Comparison of ENCODE assay signal across 8 mouse cellular contexts in the genomic region with DNA sequence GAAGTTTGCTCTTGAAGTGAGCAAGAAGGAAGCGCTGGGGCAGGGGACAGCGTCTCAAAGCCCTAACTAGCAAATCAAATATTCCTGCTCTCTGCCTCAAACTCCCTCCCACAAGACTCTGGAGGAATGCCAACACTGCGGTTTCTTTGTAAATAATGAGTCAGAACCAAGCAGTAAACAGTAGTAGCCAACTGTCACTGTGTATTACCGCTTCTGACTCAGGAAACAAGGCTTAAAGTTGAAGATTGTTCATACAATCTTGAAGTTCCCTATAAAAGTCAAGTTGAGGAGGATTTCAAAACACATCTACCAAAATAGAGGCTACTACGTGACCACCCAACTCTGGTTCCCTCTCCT. TPM values are rescaled to one million over a fixed set of nuclear protein-coding genes. Genes with fewer than 3 reads are reported as not detected.
DNase-seq lines count a peak whose midpoint lies in the region; ATAC-seq and TF ChIP-seq lines count a peak whose summit lies in the region.

No protein-coding gene starts in this region.

- 28% methylated on average over 5 of the region's 5 CpGs for WGBS in intestine, embryonic 16.5 days
- 28% methylated on average over 5 of the region's 5 CpGs for WGBS in lung, embryonic 14.5 days
- WGBS in stomach, embryonic 14.5 days = 40% methylated on average over 5 of the region's 5 CpGs
- 84% methylated on average over 5 of the region's 5 CpGs for WGBS in midbrain, embryonic 10.5 days

- peak overlapping the region; percentile 68 for H3K27ac ChIP-seq in intestine, embryonic 16.5 days (ENCODE audit: low read length)
- H3K27ac ChIP-seq in lung, embryonic 14.5 days (ENCODE audit: low read depth) = peak overlapping the region; percentile 72; the same call in 1 of the 2 replicates
- peak overlapping the region; percentile 76 for H3K27ac ChIP-seq in stomach, embryonic 14.5 days (ENCODE audit: low read length)
- no peak overlapping the region for H3K27ac ChIP-seq in midbrain, embryonic 10.5 days (replicated peaks)

- no peaks in the 10 kb centered on the region for H3K36me3 ChIP-seq in intestine, embryonic 16.5 days (ENCODE audit: control insufficient read depth, insufficient read depth, low read length)
- H3K36me3 ChIP-seq in lung, embryonic 14.5 days (ENCODE audit: insufficient read depth) = no peaks in the 10 kb centered on the region
- no peaks in the 10 kb centered on the region for H3K36me3 ChIP-seq in stomach, embryonic 14.5 days (ENCODE audit: control insufficient read depth, insufficient read depth, low read length)
- H3K36me3 ChIP-seq in midbrain, embryonic 10.5 days = no peaks in the 10 kb centered on the region

- ATAC-seq in intestine, embryonic 16.5 days = peak; percentile 72
- ATAC-seq in lung, embryonic 14.5 days (ENCODE audit: insufficient read depth) = peak; percentile 75
- peak; percentile 34; the same call in 1 of the 2 replicates for ATAC-seq in stomach, embryonic 14.5 days (ENCODE audit: insufficient number of reproducible peaks, insufficient read depth, low FRiP score, low read depth)

- 0 out of 2 replicates have a peak overlapping the region, but pooled peaks have one; percentile 10 for H3K4me2 ChIP-seq in intestine, embryonic 16.5 days (ENCODE audit: low read depth, low read length)
- H3K4me2 ChIP-seq in lung, embryonic 14.5 days = peak overlapping the region; percentile 14
- H3K4me2 ChIP-seq in stomach, embryonic 14.5 days (replicated peaks; ENCODE audit: low read depth, low read length) = no peak overlapping the region; the same call in 1 of the 2 replicates

- peaks cover 3% of the 10 kb centered on the region; the same call in 1 of the 2 replicates for H3K4me1 ChIP-seq in intestine, embryonic 16.5 days (ENCODE audit: control insufficient read depth, insufficient read depth, low read length)
- peaks cover 7% of the 10 kb centered on the region for H3K4me1 ChIP-seq in lung, embryonic 14.5 days (ENCODE audit: insufficient read depth)
- H3K4me1 ChIP-seq in stomach, embryonic 14.5 days (ENCODE audit: control insufficient read depth, insufficient read depth, low read length) = 0 out of 2 replicates have a peak, but pooled peaks cover 6% of the 10 kb centered on the region
- H3K4me1 ChIP-seq in midbrain, embryonic 10.5 days = peaks cover 14% of the 10 kb centered on the region

- H3K9me3 ChIP-seq in intestine, embryonic 16.5 days (ENCODE audit: control insufficient read depth, low read length) = no peaks in the 10 kb centered on the region
- H3K9me3 ChIP-seq in lung, embryonic 14.5 days (ENCODE audit: low read depth, low read length) = no peaks in the 10 kb centered on the region
- H3K9me3 ChIP-seq in stomach, embryonic 14.5 days (ENCODE audit: control insufficient read depth, low read depth, low read length) = no peaks in the 10 kb centered on the region
- no peaks in the 10 kb centered on the region for H3K9me3 ChIP-seq in midbrain, embryonic 10.5 days (replicated peaks)

- no peaks in the 10 kb centered on the region for H3K27me3 ChIP-seq in intestine, embryonic 16.5 days (replicated peaks; ENCODE audit: control insufficient read depth, insufficient read depth, low read length)
- no peaks in the 10 kb centered on the region for H3K27me3 ChIP-seq in lung, embryonic 14.5 days (ENCODE audit: insufficient read depth, low read length)
- no peaks in the 10 kb centered on the region for H3K27me3 ChIP-seq in stomach, embryonic 14.5 days (ENCODE audit: control insufficient read depth, insufficient read depth, low read length)
- H3K27me3 ChIP-seq in midbrain, embryonic 10.5 days (ENCODE audit: low read depth, poor library complexity, severe bottlenecking) = no peaks in the 10 kb centered on the region

- peak; percentile 39 for DNase-seq in gastrocnemius, postnatal 10 days
- no peak for DNase-seq in gastrocnemius, postnatal 25 days
- DNase-seq in urinary bladder, adult 18-20 months (ENCODE audit: low spot score in 2 of 2) = peak; percentile 51 to 79
- no peak for DNase-seq in urinary bladder, postnatal 10 days (ENCODE audit: low spot score)
- peak; percentile 91 for DNase-seq in lung, embryonic 14.5 days
- no peak for DNase-seq in midbrain, embryonic 10.5 days (ENCODE audit: low spot score)

- TF ChIP-seq CTCF in lung, embryonic 14.5 days (IDR thresholded peaks at IDR 0.05; ENCODE audit: low read depth) = no peak

- no peak overlapping the region for H3K9ac ChIP-seq in intestine, embryonic 16.5 days (ENCODE audit: low read depth, low read length)
- no peak overlapping the region for H3K9ac ChIP-seq in lung, embryonic 14.5 days
- H3K9ac ChIP-seq in stomach, embryonic 14.5 days (replicated peaks; ENCODE audit: low read depth, low read length) = no peak overlapping the region

- H3K4me3 ChIP-seq in intestine, embryonic 16.5 days (ENCODE audit: low read length) = no peak overlapping the region
- H3K4me3 ChIP-seq in lung, embryonic 14.5 days (ENCODE audit: low read depth, low read length) = no peak overlapping the region
- no peak overlapping the region for H3K4me3 ChIP-seq in stomach, embryonic 14.5 days (ENCODE audit: low read depth, low read length)
- H3K4me3 ChIP-seq in midbrain, embryonic 10.5 days = no peak overlapping the region

RNA-seq across cellular contexts. Expression of gene Fkbp1a, which starts 5.7 kb away (rescaled TPM):
- total RNA-seq in gastrocnemius, postnatal 10 days (2021) = 100 to 1,000 TPM; 238 to 248 TPM
- total RNA-seq in gastrocnemius, postnatal 25 days (2021) = 100 to 1,000 TPM; 164 to 182 TPM
- polyA plus RNA-seq in intestine, embryonic 16.5 days (2015; fragmentation: Nextera tagmentation; extraction: Ambion mirVana) = 537 and 561 TPM in 2 replicates
- 861 and 873 TPM in 2 replicates for polyA plus RNA-seq in lung, embryonic 14.5 days (2014; fragmentation: Nextera tagmentation; extraction: Ambion mirVana)
- polyA plus RNA-seq in stomach, embryonic 14.5 days (2014; fragmentation: Nextera tagmentation; extraction: Ambion mirVana) = 706 and 714 TPM in 2 replicates
- 581 and 591 TPM in 2 replicates for polyA plus RNA-seq in midbrain, embryonic 10.5 days (2016; fragmentation: Nextera tagmentation; extraction: Ambion mirVana)

RNA-seq across cellular contexts. Expression of gene Sdcbp2, which starts 35.8 kb away (rescaled TPM):
- 1 to 10 TPM in 1 of 2 experiments, under 1 TPM in 1; 0.66 to 1.5 TPM for total RNA-seq in gastrocnemius, postnatal 10 days (2021)
- under 1 TPM; 0.56 to 0.77 TPM for total RNA-seq in gastrocnemius, postnatal 25 days (2021)
- polyA plus RNA-seq in intestine, embryonic 16.5 days (2015; fragmentation: Nextera tagmentation; extraction: Ambion mirVana) = 23.2 and 24.3 TPM in 2 replicates
- 0.86 and 0.88 TPM in 2 replicates for polyA plus RNA-seq in lung, embryonic 14.5 days (2014; fragmentation: Nextera tagmentation; extraction: Ambion mirVana)
- 13.3 and 14.1 TPM in 2 replicates for polyA plus RNA-seq in stomach, embryonic 14.5 days (2014; fragmentation: Nextera tagmentation; extraction: Ambion mirVana)
- polyA plus RNA-seq in midbrain, embryonic 10.5 days (2016; fragmentation: Nextera tagmentation; extraction: Ambion mirVana) = 0.84 and 0.93 TPM in 2 replicates

RNA-seq across cellular contexts. Expression of gene Nsfl1c, which starts 42.6 kb away (rescaled TPM):
- total RNA-seq in gastrocnemius, postnatal 10 days (2021) = 100 to 1,000 TPM; 103 to 119 TPM
- total RNA-seq in gastrocnemius, postnatal 25 days (2021) = 10 to 100 TPM; 63.1 to 74.3 TPM
- 163 and 176 TPM in 2 replicates for polyA plus RNA-seq in intestine, embryonic 16.5 days (2015; fragmentation: Nextera tagmentation; extraction: Ambion mirVana)
- polyA plus RNA-seq in lung, embryonic 14.5 days (2014; fragmentation: Nextera tagmentation; extraction: Ambion mirVana) = 237 and 239 TPM in 2 replicates
- polyA plus RNA-seq in stomach, embryonic 14.5 days (2014; fragmentation: Nextera tagmentation; extraction: Ambion mirVana) = 203 and 215 TPM in 2 replicates
- 298 and 305 TPM in 2 replicates for polyA plus RNA-seq in midbrain, embryonic 10.5 days (2016; fragmentation: Nextera tagmentation; extraction: Ambion mirVana)

Comparison
In these comparisons a context has a peak if more than half of its experiments do, and no peak if none do; other contexts are left out.
1. DNase-seq: peak in gastrocnemius, postnatal 10 days (single experiment), urinary bladder, adult 18-20 months (2 of 2) and lung, embryonic 14.5 days (single experiment); none in gastrocnemius, postnatal 25 days (single experiment), urinary bladder, postnatal 10 days (single experiment) and midbrain, embryonic 10.5 days (single experiment).
2. Peak in every context shown above with its lines, with median percentiles within 50 percentile points of each other: ATAC-seq.